19 mouse cellular contexts compared by ENCODE assay signal in genomic region chr2:28365756-28366155, GRCm38 (mm10).
A peak's percentile ranks its signal among the peaks of the same experiment; 100 is the strongest.
DNase-seq lines count a peak whose midpoint lies in the region.
"Had no signal": no experiment of that assay in that cellular context is flagged by ENCODE, and none has a peak within 500 bp of the region (broad histone marks: within the 10 kb centered on the region; RNA-seq: fewer than 3 reads in every experiment).

No protein-coding gene starts in this region.

- peak; percentile 44 for DNase-seq in cerebellum, adult 9-10 months
- DNase-seq in cerebellum, postnatal 4 days (ENCODE audit: low spot score in 2 of 2), result no peak
- DNase-seq in heart, adult 11 months, result peak; percentile 73
- no peak for DNase-seq in heart, embryonic 10.5 days (ENCODE audit: low spot score)
- peak; percentile 0 for DNase-seq in right cerebral cortex, postnatal 25 days
- no peak for DNase-seq in right cerebral cortex, postnatal 36 days (ENCODE audit: low spot score in 2 of 2)
- DNase-seq: adrenal gland, adult 8-10 months; adrenal gland, postnatal 14 days; adrenal gland, postnatal 36 days; B cell, adult 2 months; cerebellum, adult 18-20 months; cerebellum, adult 8-10 months; cerebellum, postnatal 14 days; forebrain, postnatal 0 days had no signal

- no peaks in the 10 kb centered on the region for H3K27me3 ChIP-seq in heart, embryonic 10.5 days (ENCODE audit: insufficient read depth, poor library complexity, severe bottlenecking)
- H3K27me3 ChIP-seq: embryonic facial prominence, embryonic 12.5 days; forebrain, embryonic 13.5 days; forebrain, embryonic 15.5 days had no signal

- H3K36me3 ChIP-seq in heart, embryonic 10.5 days, result no peaks in the 10 kb centered on the region
- H3K36me3 ChIP-seq: embryonic facial prominence, embryonic 10.5 days; embryonic facial prominence, embryonic 12.5 days; forebrain, embryonic 15.5 days; G1E had no signal

- H3K27ac ChIP-seq in heart, embryonic 10.5 days, result no peak overlapping the region
- H3K27ac ChIP-seq: embryonic facial prominence, embryonic 10.5 days; embryonic facial prominence, embryonic 12.5 days; forebrain, embryonic 13.5 days; forebrain, embryonic 15.5 days had no signal

- no peak overlapping the region for H3K4me3 ChIP-seq in heart, embryonic 10.5 days
- H3K4me3 ChIP-seq: embryonic facial prominence, embryonic 10.5 days; embryonic facial prominence, embryonic 12.5 days; forebrain, embryonic 13.5 days; forebrain, embryonic 15.5 days had no signal

- WGBS in heart, embryonic 10.5 days, result 85% methylated on average over 5 of the region's 5 CpGs

- 0 out of 2 replicates have a peak, but pooled peaks cover 2% of the 10 kb centered on the region for H3K9me3 ChIP-seq in heart, embryonic 10.5 days
- H3K9me3 ChIP-seq: embryonic facial prominence, embryonic 10.5 days; forebrain, embryonic 13.5 days; forebrain, embryonic 15.5 days; G1E had no signal

- peaks cover 15% of the 10 kb centered on the region for H3K4me1 ChIP-seq in heart, embryonic 10.5 days

Comparison
In these comparisons a context has a peak if more than half of its experiments do, and no peak if none do; other contexts are left out.
1. DNase-seq: peak in cerebellum, adult 9-10 months (single experiment), heart, adult 11 months (single experiment) and right cerebral cortex, postnatal 25 days (single experiment); none in cerebellum, postnatal 4 days (0 of 2), heart, embryonic 10.5 days (single experiment) and right cerebral cortex, postnatal 36 days (0 of 2).